ENCODE assay signal across 29 mouse cellular contexts in the genomic region with DNA sequence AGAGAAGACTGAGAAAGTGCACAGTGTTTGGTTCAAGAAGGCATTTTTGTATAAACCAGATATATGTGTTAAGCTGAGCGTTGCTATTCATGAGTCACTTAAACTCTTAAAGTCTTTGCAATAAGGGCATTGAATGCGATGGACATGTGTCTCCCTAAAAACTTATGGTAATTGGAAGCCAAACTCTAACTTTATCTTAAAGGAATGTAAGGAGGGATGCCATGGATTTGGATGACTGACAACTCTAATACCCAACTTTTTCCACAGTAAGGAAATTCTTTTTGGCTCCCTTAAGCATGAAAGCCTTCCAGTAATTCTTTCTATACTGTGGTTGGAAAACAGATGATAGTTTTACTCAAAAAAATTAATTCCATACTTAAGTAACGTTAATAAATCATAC.
A peak's percentile ranks its signal among the peaks of the same experiment; 100 is the strongest.
DNase-seq lines count a peak whose midpoint lies in the region; ATAC-seq and TF ChIP-seq lines count a peak whose summit lies in the region.
"Had no signal": no experiment of that assay in that cellular context is flagged by ENCODE, and none has a peak within 500 bp of the region (broad histone marks: within the 10 kb centered on the region; RNA-seq: fewer than 3 reads in every experiment).

No protein-coding gene starts in this region.

- TF ChIP-seq POLR2A in embryonic fibroblast, embryonic 13.5 days (IDR thresholded peaks at IDR 0.05; ENCODE audit: low read depth, low read length): no peak

- no peak overlapping the region for H3K4me3 ChIP-seq in embryonic facial prominence, embryonic 13.5 days
- H3K4me3 ChIP-seq in embryonic fibroblast, embryonic 13.5 days (ENCODE audit: insufficient read depth, low read length): no peak overlapping the region
- no peak overlapping the region for H3K4me3 ChIP-seq in hindbrain, embryonic 11.5 days (ENCODE audit: low read depth, low read length)
- H3K4me3 ChIP-seq: erythroblast, embryonic 14.5 days; forebrain, embryonic 12.5 days; forebrain, embryonic 15.5 days; heart, adult 2 months; heart, embryonic 10.5 days; heart, embryonic 13.5 days; hindbrain, embryonic 13.5 days; intestine, embryonic 15.5 days had no signal

- intact Hi-C loops in heart, postnatal 36 days (cut with DNase I): no loop called here

- H3K27ac ChIP-seq in embryonic facial prominence, embryonic 13.5 days: peak overlapping the region; percentile 78
- peak overlapping the region; percentile 99 for H3K27ac ChIP-seq in embryonic fibroblast, embryonic 13.5 days (ENCODE audit: insufficient read depth, low read length)
- no peak overlapping the region for H3K27ac ChIP-seq in hindbrain, embryonic 11.5 days (ENCODE audit: low read depth, low read length)
- H3K27ac ChIP-seq: forebrain, embryonic 12.5 days; forebrain, embryonic 15.5 days; heart, adult 2 months; heart, embryonic 10.5 days; heart, embryonic 13.5 days; hindbrain, embryonic 13.5 days; intestine, embryonic 15.5 days had no signal

- no peak for TF ChIP-seq CTCF in embryonic fibroblast, embryonic 13.5 days (IDR thresholded peaks at IDR 0.05; ENCODE audit: borderline replicate concordance, insufficient read depth, low read length)

- no peak overlapping the region for H3K9ac ChIP-seq in embryonic facial prominence, embryonic 13.5 days
- H3K9ac ChIP-seq in hindbrain, embryonic 11.5 days (ENCODE audit: low read depth, low read length): no peak overlapping the region
- H3K9ac ChIP-seq: forebrain, embryonic 12.5 days; forebrain, embryonic 15.5 days; heart, embryonic 13.5 days; hindbrain, embryonic 13.5 days; intestine, embryonic 15.5 days had no signal

- no peaks in the 10 kb centered on the region for H3K27me3 ChIP-seq in embryonic facial prominence, embryonic 13.5 days
- no peaks in the 10 kb centered on the region for H3K27me3 ChIP-seq in hindbrain, embryonic 11.5 days (ENCODE audit: control insufficient read depth, insufficient read depth, low read length)
- H3K27me3 ChIP-seq: forebrain, embryonic 12.5 days; forebrain, embryonic 15.5 days; heart, embryonic 13.5 days; hindbrain, embryonic 13.5 days; intestine, embryonic 15.5 days had no signal

- peak; percentile 23; the same call in 1 of the 2 replicates for ATAC-seq in frontal cortex, adult (ENCODE audit: low TSS enrichment)
- no peak for ATAC-seq in embryonic facial prominence, embryonic 13.5 days (ENCODE audit: insufficient number of reproducible peaks, insufficient read depth, low FRiP score, low TSS enrichment, low read depth)
- no peak for ATAC-seq in hindbrain, embryonic 11.5 days (ENCODE audit: low FRiP score)
- ATAC-seq in activated CD4-positive, CD25-positive, alpha-beta regulatory T cell, adult 4 months: no peak
- ATAC-seq: CD4-positive, CD25-positive, alpha-beta regulatory T cell, adult 4 months; forebrain, embryonic 15.5 days; hindbrain, embryonic 16.5 days; intestine, embryonic 15.5 days had no signal

- no peaks in the 10 kb centered on the region for H3K9me3 ChIP-seq in embryonic facial prominence, embryonic 13.5 days
- H3K9me3 ChIP-seq in hindbrain, embryonic 11.5 days (ENCODE audit: control insufficient read depth, low read length): no peaks in the 10 kb centered on the region
- H3K9me3 ChIP-seq: forebrain, embryonic 12.5 days; forebrain, embryonic 15.5 days; heart, embryonic 10.5 days; heart, embryonic 13.5 days; hindbrain, embryonic 13.5 days; intestine, embryonic 15.5 days had no signal

- no peaks in the 10 kb centered on the region for H3K36me3 ChIP-seq in embryonic facial prominence, embryonic 13.5 days
- no peaks in the 10 kb centered on the region for H3K36me3 ChIP-seq in hindbrain, embryonic 11.5 days (ENCODE audit: control insufficient read depth, insufficient read depth, low read length)
- H3K36me3 ChIP-seq: forebrain, embryonic 12.5 days; forebrain, embryonic 15.5 days; heart, embryonic 10.5 days; heart, embryonic 13.5 days; hindbrain, embryonic 13.5 days; intestine, embryonic 15.5 days had no signal

- H3K4me1 ChIP-seq in embryonic facial prominence, embryonic 13.5 days: peaks cover 7% of the 10 kb centered on the region; the same call in 1 of the 2 replicates
- peaks cover 2% of the 10 kb centered on the region; the same call in 1 of the 2 replicates for H3K4me1 ChIP-seq in embryonic fibroblast, embryonic 13.5 days (ENCODE audit: control insufficient read depth, insufficient read depth, low read length)
- no peaks in the 10 kb centered on the region for H3K4me1 ChIP-seq in hindbrain, embryonic 11.5 days (replicated peaks; ENCODE audit: control insufficient read depth, insufficient read depth, low read length)
- H3K4me1 ChIP-seq: forebrain, embryonic 12.5 days; forebrain, embryonic 15.5 days; heart, embryonic 10.5 days; hindbrain, embryonic 13.5 days; intestine, embryonic 15.5 days had no signal

- no peak for DNase-seq in frontal cortex, postnatal 10 days (ENCODE audit: low spot score in 2 of 2)
- peak; percentile 60 for DNase-seq in 3T3-L1 (ENCODE audit: low read depth, low spot score)
- no peak for DNase-seq in heart, postnatal 36 days
- no peak for DNase-seq in hindbrain, embryonic 11.5 days (ENCODE audit: low spot score)
- DNase-seq: adrenal gland, adult 2 months; adrenal gland, postnatal 14 days; cerebellum, adult 11 months; cerebellum, adult 2 months; cerebellum, adult 9-11 months; cerebellum, postnatal 25 days; gastrocnemius, postnatal 10 days; gastrocnemius, postnatal 36 days; heart, adult 2 months; heart, postnatal 14 days; kidney, adult 11 months; kidney, adult 8-10 months had no signal

- 36% methylated on average over 3 of the region's 3 CpGs for WGBS in embryonic facial prominence, embryonic 13.5 days
- 91% methylated on average over 3 of the region's 3 CpGs for WGBS in hindbrain, embryonic 11.5 days

- no peak overlapping the region for H3K4me2 ChIP-seq in embryonic facial prominence, embryonic 13.5 days
- no peak overlapping the region for H3K4me2 ChIP-seq in hindbrain, embryonic 11.5 days (replicated peaks; ENCODE audit: low read depth, low read length)
- H3K4me2 ChIP-seq: forebrain, embryonic 12.5 days; forebrain, embryonic 15.5 days; heart, embryonic 13.5 days; hindbrain, embryonic 13.5 days; intestine, embryonic 15.5 days had no signal
